Mouse (Mus musculus) R1 (cell line): ENCODE data around the gene Arf6.
"Not testable (repeated sequence)": the region's sequence is repeated elsewhere in the genome, so short reads cannot be mapped to it uniquely, and the experiment has no call there.

Experiments
- DNase-seq: peaks from one replicate; pipeline ENCODE4 v3.0.0-alpha.2; 2018; ENCODE audit warnings: low read depth, low spot score

The Arf6 gene

DNA sequence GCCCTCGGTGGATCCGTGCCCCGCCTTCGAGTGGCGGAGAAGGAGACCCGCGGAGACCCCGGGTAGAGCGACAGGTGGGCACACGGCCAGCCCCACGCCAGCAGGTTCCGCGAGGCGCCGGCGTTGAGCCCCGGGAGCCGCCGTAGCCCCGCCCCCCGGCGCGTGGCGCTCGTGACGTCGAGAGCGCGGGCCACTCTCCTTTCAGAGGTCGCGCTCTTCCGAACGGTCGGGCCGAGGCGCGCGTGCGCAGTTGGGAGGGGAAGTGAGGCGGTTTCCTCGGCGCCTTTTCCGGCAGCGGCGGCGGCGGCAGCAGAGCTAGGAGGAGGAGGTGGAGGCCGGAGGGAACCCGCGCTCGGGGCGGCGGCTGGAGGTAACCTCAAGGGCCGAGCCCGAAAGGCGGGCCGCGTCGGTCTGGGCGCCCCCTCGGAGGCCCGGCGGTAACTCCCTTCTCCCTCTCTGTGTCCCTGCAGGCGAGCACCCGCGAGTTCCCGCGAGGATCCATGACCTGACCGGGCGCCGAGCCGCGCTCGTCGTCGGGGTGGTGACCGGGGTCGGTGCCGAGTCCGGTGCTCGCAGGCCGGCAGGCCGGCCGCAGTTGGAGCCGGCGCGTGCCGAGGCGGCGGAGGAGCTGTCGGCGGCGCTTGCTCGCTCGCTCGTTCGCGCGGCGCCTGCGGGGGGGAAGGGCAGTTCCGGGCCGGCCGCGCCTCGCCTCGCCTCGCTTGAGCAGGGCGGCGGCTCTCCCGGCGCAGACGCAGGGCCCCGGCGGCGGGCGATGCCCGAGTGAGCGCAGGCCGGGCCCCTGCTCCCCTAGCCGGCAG is at the start of gene Arf6, which contains the start of gene Gm9887:
TSS of gene Arf6 (plus strand) at position 297 of the 818 bp plus-strand sequence.
TSS of gene Gm9887 (minus strand) at position 605 of the 818 bp plus-strand sequence.
- peak; percentile 95 for DNase-seq

DNA sequence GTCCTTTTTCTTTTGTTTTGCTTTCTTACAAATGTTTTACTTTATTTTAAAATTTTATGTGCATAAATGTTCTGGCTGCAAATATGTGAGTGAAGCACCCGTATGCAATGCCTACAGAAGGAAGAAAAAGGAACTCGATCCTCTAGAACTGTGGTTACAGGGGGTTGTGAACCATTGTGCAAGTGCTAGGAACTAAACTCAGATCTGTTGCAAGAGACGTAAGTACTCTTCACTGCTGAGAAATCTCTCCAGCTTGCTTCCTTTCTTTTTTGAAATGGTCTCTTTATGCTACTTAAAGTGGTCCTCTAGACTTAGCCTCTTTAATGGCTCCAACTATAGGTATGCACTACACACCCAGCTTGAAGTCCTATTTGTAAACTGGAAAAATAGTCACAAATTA is 40.8 kb upstream of the Arf6 start:
- DNase-seq: no peak

DNA sequence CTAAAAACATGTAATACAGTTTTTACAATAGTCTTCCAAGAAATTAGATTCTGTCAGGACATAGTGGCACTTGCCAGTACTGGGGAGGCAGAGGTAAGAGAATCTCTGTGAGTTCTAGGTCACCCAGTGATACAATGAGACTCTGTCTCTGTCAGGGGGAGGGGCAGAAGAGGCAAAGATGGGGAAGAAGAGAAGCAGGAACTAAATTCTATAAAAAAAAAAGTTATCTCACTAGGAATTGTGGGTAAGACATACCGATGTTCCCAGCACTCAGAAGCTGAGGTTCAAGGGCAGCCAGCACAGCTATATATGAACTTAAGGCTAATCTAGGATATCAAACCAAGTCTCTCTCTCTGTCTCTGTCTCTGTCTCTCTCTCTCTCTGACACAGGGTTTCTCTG is 39.8 kb upstream of the Arf6 start:
- DNase-seq: no peak

DNA sequence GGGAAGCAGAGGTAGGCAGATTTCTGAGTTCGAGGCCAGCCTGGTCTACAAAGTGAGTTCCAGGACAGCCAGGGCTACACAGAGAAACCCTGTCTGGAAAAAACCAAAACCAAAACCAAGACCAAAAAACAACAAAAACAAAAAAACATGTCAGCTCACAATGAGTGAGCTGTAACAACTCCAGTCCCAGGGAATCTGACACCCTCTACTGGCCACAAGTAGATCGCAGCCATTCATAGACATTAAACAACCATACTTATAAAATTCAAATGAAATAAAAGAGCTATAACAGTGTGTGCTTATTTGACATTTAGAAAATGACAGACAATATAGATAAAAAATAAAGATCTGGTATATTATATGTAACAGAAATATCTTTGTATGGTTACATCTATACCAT is 38.4 kb upstream of the Arf6 start:
- peak; percentile 52 for DNase-seq

DNA sequence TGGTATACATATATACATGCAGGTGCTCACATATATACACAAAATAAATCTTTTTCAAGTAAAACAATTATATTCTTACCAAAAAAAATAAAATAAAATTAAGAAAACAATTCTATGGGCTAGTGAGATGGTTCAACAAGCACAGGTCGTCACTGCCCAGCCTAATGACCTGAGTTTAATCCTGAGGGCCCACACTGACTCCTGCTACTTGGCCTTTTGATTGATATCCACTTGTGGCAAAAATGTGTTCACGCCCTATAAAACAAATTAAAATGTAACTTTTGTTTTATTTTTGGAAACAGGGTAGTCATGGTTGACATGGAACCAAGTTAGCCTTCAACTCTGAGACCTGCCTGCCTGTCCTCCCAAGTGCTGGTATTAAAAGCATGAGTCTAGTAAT is 22.0 kb upstream of the Arf6 start:
- no peak for DNase-seq

DNA sequence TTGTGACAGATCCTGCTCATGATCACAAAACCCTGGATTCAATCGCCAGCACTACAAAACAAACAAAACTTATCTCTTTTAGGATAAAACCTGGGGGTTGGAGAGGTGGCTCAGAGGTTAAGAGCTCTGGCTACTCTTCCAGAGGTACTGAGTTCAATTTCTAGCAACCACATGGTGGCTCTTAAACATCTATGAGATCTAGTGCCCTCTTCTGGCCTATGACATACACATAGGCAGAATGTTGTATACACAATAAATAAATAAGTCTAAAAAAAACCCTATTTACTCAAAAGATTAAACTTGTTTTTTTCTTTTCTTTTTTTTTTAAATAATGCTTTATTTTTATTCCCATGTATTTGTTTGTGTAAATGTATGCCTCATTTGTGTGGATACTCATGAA is 20.3 kb upstream of the Arf6 start:
- peak; percentile 48 for DNase-seq

DNA sequence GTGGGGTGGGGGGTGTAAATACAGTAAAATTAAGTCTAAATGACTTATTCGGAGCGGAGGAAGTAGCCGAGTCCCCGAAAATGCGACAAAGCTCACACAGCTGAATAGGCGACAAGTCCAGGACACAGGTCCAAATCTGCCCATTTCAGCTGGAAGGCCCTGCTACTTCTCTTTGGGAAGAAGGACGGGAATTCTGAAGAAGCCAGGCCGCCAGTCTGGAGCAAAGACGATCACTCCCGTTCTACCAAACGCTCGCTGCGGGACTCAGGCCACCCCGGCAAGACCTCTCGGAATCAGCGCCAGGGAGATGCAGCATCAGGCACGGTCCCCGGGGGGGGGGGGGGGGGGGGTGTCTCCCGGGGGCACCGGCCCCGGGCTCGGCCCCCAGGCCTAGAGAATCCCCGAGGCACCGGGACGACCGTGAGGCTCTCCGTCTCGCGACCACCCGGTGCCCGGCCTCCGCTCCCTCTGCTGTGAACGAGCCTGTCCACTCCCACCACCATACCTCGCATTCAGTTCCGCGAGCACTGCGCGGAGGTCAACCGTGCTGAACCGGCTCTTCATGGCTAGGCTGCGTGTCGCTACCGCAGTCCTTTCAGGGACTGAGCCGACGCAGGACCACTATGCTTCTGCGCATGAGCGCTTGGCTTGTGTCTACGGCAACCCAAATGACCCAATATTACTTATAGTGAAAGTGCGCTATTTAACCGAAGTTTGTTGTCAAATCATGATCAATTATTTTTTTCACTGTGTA is 15.2 kb upstream of the Arf6 start, which contains the start of gene Nemf:
TSS of gene Nemf (minus strand) at position 620 of the 754 bp plus-strand sequence.
- DNase-seq: peak; percentile 90

DNA sequence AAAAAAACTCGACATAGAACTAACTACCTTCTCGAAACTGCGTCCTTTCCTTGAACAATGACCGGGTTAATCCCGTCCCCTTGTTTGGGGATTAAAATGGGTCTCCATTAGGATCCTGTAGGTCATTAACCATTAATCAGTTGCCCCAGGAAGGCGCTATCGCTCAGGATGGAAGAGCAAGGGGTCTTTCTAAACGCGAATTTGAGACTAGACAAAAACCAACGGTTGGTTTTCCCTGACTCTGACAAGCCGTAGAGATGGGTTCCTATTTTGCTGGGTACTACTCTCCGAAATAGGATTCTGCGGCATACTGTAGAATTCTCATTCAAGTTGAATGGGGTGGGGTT is 14.7 kb upstream of the Arf6 start:
- DNase-seq: no peak

DNA sequence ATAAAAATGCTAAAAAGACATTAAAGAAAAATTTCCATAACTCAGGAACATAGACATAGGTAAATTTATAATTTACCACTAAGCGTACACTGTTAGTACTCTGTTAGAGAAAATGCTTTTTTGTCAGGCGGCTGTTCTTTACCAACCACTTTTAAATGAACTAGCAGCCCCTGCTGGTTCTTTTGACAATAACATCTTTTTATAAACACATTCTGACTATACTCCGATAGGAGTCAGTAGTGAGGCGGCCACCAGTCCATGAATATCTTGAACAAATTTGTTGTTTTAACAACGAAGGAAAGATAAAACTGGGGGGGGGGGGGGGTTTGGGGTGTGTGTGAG is 11.3 kb upstream of the Arf6 start:
- peak; percentile 85 for DNase-seq

DNA sequence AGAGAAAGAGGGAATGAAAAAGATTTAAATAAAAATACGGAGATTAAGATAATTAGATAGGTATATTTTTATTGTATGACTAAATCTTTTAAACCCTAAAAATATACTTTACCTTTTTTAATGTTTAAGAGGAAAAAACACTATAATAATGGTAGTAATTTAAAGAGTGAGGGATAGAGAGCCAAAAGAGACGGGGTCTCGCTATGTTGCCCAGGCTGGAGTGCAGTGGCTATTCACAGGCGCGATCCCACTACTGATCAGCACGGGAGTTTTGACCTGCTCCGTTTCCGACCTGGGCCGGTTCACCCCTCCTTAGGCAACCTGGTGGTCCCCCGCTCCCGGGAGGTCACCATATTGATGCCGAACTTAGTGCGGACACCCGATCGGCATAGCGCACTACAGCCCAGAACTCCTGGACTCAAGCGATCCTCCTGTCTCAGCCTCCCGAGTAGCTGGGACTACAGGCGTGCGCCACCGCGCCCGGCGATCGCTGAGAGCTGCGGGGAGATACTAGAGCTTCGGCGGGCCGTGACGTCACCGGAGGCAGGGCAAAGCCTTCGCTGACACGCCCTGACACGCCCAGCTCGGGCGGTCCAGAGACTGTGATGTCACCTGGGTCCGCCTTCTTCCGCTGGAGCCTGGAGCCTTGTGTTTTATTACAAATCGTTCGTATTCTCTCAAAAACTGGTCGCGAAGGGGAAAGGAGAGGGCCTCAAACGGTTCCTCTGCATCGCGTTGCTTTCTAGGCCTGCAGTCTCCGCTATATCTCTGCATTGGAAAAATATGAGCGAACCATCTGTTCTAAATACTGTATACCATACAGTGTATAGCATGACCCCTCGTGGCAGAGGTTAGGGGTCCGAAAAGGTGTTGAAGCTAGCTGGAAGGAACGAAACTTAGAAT is 10.7 kb upstream of the Arf6 start:
- peak; percentile 95 for DNase-seq

DNA sequence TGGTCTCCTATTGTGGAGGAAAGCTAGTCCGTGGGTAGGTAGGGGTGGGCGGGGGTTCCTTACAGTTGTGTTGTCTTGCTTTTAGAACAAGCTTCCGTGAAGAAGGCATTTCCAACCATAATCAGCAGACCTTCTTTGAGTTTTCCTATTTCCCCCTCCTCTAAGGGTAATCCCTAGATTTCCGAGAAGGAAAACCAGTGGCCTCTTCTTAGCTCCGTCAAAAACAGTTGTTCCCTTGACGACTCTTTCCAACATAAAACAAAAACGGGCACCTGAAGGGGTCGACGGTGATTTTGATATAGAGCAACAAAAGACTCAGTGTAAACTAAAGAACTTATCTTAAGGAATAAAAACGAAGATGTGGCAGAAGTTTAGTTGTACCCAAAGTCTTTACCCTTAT is 10.0 kb upstream of the Arf6 start:
- DNase-seq: no peak

DNA sequence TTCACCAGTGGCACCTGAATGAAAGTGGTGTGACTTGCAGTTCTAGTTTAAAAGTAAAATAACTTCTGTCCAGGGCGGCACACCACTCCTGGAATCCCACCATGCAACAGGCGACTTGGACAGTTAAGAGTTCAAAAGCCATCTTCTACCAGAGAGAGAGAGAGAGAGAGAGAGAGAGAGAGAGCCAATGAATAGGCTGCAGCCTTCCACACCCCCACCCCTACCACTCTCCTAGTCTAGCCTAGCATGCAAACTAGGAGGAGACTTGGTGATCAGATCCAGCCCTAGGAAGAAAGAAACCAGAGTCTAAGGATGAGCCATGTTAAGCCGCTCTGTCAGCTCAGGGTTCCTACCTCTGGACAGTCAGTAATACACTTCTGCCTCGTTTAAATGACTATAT is 9.6 kb upstream of the Arf6 start:
- peak; percentile 58 for DNase-seq

DNA sequence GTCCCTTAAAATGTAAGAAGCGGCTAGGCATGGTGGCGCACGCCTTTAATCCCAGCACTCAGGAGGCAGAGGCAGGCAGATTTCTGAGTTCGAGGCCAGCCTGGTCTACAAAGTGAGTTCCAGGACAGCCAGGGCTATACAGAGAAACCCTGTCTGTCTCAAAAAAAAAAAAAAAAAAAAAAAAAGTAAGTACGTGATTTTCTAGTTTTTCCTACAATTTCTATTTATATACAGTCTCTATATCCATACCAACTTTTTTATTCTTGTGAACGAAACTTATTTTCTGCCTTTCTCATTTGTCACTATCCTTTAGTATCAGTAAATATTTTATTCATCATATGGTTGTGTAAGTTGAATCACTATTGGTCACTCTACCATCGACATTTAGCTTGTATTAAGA is 8.8 kb upstream of the Arf6 start:
- not testable (repeated sequence) for DNase-seq

DNA sequence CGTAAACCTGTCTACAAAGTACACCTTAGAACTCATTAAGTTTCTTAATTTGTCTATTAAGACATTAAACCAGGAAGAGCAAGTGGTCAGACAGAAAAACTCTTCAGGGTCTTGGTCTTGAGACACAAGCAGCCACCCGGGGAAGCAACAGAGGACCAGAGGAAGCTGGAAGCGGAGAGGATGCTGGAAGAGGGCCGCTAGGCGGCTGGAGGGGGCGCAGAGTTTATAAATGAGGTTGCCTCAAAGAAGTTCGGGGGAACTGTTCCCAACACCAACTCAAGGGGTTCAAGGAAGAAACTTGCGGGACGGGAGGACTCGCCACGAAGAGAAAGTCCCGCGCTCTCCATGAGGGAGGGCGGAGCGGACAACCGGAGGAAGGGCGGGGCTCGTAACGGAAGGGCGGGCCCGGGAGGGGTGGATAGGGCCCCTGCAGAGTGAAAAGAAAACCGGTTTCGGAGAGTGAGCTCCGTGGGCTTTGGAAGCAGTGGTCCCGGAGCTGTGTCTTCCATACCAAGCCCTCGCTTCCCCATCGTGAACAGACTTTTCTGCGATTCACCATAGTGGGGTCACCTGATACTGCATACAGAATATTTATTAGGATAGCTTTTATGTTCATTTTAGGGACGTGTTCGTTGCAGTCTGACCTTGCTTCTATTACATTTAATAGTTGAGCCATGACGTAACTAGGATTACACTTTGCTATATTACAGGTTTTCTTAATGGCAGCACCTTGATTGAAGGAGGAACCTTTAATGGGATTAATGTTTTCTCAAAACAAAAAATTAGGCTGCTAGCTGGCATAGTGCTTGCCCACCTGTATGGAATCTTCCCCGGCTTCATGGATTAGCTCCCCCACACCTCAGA is 7.8 kb upstream of the Arf6 start:
- DNase-seq: peak; percentile 60

DNA sequence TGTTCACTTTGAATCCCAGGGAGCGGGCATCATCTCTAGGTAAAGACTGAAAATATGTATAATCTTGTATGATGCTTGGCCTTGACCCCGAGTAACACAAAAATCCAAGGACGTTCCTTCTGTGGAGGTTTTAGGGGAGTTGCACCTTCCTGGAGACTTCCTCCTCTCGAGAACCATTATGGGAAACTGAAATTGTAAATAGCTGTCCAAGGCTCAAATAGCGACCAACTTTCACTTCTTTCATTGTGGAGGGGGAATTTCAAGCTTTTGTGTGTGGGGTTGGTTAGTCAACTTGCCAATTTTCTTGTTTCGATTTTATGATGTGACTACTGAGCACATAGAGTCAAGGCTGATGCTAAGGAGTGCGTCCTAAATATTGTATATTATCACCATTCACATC is 6.2 kb upstream of the Arf6 start:
- DNase-seq: no peak

DNA sequence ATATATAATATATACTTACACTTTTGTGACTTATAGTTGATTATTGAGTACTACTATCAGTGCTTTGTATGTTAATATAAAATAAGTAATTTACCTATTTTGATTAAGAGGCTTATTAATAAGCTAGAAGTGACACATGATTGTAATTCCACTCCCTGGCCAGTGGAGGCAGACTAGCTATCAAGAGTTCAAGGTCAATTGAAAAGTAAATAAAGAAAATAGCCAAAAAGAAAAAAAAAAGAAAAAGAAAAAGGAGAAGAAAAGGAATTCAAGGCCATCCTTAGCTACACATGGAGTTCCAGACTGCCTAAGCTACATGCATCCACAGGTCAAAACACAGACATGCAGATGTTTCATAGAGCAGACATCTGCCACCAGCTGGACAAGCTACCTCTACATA is 5.5 kb upstream of the Arf6 start:
- DNase-seq: peak; percentile 47

DNA sequence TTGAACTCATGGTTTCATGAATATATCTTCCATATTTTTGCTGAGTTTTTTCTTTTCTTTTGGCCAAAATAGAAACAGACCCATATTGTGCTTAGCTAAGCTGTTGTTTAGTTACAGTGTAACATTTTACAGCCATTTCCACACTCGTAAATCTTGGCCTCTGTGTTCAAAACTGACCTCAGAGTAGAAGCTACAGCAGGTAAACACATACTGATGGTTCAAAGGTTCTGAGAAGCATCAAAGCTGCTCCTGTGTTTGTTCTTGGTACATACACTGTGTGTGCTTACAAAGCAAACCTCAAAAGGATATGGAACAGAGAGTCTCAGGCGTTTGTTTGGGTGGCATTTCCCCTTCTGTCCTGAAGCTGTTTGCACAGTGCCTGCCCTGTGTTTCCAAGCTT is 4.4 kb upstream of the Arf6 start:
- no peak for DNase-seq

DNA sequence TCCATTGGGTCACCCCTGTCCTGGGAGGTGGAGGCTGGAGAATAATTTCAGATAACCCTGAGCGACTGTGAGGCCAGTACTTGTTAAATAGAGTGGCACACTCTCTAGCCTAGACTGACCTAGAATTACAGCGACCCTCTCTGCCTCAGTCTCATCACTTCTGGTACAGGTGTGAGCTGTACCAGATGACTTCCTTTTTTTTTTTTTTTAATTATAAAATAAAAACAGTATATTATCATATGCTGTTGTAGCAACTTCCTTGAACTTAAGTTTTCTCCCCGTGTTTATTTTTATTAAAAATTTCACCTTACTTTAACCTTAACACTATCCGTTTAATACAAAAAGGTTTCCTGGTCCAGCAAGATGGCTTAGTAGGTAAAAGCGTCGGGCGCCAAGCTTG is 1.0 kb upstream of the Arf6 start:
- peak; percentile 27 for DNase-seq

DNA sequence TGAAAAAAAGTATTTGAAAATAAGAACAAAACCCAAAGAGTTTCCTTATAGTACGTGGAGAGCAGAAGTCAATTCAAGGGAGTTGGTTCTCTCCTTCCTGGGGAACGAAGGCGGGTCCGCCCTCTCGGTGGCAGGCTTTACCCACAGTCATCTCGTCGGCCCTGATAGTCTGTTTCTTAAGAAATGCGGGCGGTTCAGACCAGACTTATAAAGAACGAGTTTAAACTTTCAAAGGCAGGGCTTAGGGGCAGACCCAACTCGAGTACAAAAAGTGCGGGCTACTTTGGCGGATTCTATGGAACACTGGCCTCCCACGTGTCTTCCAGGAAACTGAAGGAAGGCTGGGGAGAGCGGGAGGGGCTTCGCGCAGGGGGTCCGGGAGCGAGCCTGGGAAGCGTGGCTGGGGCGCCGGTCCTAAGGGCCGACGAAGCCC is 513 bp upstream of the Arf6 start:
- peak; percentile 90 for DNase-seq

DNA sequence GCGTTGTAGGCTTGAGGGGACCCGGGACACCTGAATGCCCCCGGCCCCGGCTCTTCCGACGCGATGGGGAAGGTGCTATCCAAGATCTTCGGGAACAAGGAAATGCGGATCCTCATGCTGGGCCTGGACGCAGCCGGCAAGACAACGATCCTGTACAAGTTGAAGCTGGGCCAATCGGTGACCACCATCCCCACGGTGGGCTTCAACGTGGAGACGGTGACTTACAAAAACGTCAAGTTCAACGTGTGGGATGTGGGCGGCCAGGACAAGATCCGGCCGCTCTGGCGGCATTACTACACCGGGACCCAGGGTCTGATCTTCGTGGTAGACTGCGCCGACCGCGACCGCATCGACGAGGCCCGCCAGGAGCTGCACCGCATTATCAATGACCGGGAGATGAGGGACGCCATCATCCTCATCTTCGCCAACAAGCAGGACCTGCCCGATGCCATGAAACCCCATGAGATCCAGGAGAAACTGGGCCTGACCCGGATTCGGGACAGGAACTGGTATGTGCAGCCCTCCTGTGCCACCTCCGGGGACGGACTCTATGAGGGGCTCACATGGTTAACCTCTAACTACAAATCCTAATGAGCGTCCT is 881 bp downstream of the Arf6 start:
- peak; percentile 65 for DNase-seq
